Mouse (Mus musculus): ENCODE data around the gene Rnf213. TPM values are rescaled to one million over a fixed set of nuclear protein-coding genes. Genes with fewer than 3 reads are reported as not detected.

Gene Rnf213
- polyA plus RNA-seq, 1 experiment, result 52.5 TPM

DNA sequence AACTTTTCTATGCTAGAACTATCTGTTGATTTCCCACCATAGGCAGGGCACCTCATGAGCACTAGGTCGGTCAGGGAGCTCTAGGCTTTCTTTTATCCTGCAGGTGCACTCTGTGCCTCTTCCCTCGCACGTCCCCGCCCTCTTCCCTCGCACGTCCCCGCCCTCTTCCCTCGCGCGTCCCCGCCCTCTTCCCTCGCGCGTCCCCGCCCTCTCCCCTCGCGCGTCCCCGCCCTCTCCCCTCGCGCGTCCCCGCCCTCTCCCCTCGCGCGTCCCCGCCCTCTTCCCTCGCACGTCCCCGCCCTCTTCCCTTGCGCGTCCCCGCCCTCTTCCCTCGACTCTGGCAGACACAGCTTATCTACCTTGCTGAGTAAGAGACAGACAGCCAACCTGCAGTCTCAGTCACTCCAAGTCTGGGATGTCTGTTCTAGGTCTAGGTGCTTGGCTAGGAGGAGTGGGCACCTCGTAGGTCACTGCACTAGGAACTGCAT is 35.8 kb downstream of the Rnf213 start:
- peak; percentile 80 for DNase-seq
- Histone ChIP-seq H3K4me3 (ENCODE audit: control insufficient read depth, insufficient read depth, low read length) (no peak overlapping the region), H3K36me3 (ENCODE audit: control insufficient read depth, insufficient read depth, low read length) (peaks cover 11% of the 10 kb centered on the region), H3K4me1 (replicated peaks; ENCODE audit: control insufficient read depth, insufficient read depth, low read length) (peaks cover 16% of the 10 kb centered on the region), H3K27ac (ENCODE audit: control insufficient read depth, insufficient read depth, low read length) (peak overlapping the region; percentile 92), H3K27me3 (ENCODE audit: control insufficient read depth, insufficient read depth, low read length) (no peaks in the 10 kb centered on the region)
- 2% methylated on average over 32 of the region's 35 CpGs for WGBS
- no peak for TF ChIP-seq CTCF (IDR thresholded peaks at IDR 0.05; ENCODE audit: borderline replicate concordance, control insufficient read depth, extremely low read depth, insufficient read depth, low read length, poor library complexity)
- no peak for TF ChIP-seq POLR2A (IDR thresholded peaks at IDR 0.05; ENCODE audit: control insufficient read depth, extremely low read depth, insufficient read depth, low read length, poor library complexity)

DNA sequence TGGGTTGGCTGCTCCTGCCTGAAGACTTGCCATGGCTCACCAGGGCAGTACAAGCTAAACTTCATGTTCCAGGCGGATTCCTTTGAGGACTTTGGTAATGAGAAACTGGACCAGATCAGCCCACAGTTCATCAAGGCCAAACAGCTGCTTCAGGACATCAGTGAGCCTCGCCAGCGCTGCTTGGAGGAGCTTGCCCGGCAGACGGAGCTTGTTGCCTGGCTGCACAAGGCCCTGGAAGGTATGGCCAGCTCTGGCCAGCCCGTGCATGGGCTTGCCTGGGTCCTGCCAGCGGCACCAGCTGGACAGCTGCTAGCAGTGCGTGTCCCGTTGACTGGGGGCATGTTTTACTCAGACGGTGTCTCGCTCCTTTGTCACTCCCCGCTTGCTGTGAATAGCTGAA is 38.6 kb downstream of the Rnf213 start:
- Histone ChIP-seq H3K4me1 (replicated peaks; ENCODE audit: control insufficient read depth, insufficient read depth, low read length) (peaks cover 19% of the 10 kb centered on the region), H3K36me3 (ENCODE audit: control insufficient read depth, insufficient read depth, low read length) (peaks cover 25% of the 10 kb centered on the region), H3K4me3 (ENCODE audit: control insufficient read depth, insufficient read depth, low read length) (no peak overlapping the region), H3K27ac (ENCODE audit: control insufficient read depth, insufficient read depth, low read length) (no peak overlapping the region), H3K27me3 (ENCODE audit: control insufficient read depth, insufficient read depth, low read length) (no peaks in the 10 kb centered on the region)
- 95% methylated on average over 12 of the region's 12 CpGs for WGBS
- TF ChIP-seq CTCF (IDR thresholded peaks at IDR 0.05; ENCODE audit: borderline replicate concordance, control insufficient read depth, extremely low read depth, insufficient read depth, low read length, poor library complexity), result no peak
- DNase-seq, result no peak

DNA sequence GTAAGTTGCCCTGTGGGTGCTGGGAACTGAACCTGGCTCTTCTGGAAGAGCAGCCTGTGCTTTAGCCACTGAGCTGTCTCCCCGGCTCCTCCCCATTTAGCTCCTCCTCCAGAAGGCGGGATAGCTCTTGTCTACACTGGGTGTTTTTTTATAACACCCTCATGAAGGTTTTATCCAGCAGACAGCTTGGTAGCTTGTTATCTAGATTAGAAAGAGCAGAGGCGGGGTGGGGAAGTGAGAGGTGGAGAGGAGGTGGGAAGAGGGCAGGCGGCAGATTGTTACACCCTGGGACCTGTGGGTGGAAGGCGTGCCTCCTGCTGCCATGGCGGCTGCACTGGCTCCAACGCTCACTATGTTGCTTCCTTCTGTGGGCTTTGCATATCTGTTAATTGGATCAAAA is 39.8 kb downstream of the Rnf213 start:
- peaks cover 16% of the 10 kb centered on the region for H3K4me1 ChIP-seq (replicated peaks; ENCODE audit: control insufficient read depth, insufficient read depth, low read length)
- H3K36me3 ChIP-seq (ENCODE audit: control insufficient read depth, insufficient read depth, low read length), result peaks cover 37% of the 10 kb centered on the region
- DNase-seq, result no peak
- no peak overlapping the region for H3K27ac ChIP-seq (ENCODE audit: control insufficient read depth, insufficient read depth, low read length)
- TF ChIP-seq CTCF (IDR thresholded peaks at IDR 0.05; ENCODE audit: borderline replicate concordance, control insufficient read depth, extremely low read depth, insufficient read depth, low read length, poor library complexity) (no peak), POLR2A (IDR thresholded peaks at IDR 0.05; ENCODE audit: control insufficient read depth, extremely low read depth, insufficient read depth, low read length, poor library complexity) (no peak)
- no peaks in the 10 kb centered on the region for H3K27me3 ChIP-seq (ENCODE audit: control insufficient read depth, insufficient read depth, low read length)
- WGBS, result 94% methylated on average over 7 of the region's 7 CpGs
- no peak overlapping the region for H3K4me3 ChIP-seq (ENCODE audit: control insufficient read depth, insufficient read depth, low read length)

DNA sequence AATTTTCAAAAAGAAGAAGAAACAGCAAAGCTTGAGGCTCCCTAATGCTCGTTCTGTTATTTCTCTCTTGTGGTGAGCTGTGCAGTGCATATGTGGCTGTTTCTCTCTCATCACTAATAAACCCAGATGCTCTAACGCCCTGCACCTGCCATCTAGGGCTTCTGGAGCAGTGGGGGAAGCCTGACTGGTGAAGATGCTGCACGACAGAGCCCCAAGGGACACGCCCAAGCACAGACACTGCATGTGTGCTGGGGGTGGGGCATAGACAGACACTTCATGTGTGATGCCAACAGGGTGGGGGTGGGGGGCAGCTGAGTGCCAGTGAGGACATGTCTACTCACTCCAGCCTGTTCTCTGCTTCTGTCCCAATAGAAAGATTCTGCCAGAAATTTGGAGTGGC is 41.4 kb downstream of the Rnf213 start:
- 64% methylated on average over 4 of the region's 4 CpGs for WGBS
- Histone ChIP-seq H3K36me3 (ENCODE audit: control insufficient read depth, insufficient read depth, low read length) (peaks cover 40% of the 10 kb centered on the region), H3K27me3 (ENCODE audit: control insufficient read depth, insufficient read depth, low read length) (no peaks in the 10 kb centered on the region)

DNA sequence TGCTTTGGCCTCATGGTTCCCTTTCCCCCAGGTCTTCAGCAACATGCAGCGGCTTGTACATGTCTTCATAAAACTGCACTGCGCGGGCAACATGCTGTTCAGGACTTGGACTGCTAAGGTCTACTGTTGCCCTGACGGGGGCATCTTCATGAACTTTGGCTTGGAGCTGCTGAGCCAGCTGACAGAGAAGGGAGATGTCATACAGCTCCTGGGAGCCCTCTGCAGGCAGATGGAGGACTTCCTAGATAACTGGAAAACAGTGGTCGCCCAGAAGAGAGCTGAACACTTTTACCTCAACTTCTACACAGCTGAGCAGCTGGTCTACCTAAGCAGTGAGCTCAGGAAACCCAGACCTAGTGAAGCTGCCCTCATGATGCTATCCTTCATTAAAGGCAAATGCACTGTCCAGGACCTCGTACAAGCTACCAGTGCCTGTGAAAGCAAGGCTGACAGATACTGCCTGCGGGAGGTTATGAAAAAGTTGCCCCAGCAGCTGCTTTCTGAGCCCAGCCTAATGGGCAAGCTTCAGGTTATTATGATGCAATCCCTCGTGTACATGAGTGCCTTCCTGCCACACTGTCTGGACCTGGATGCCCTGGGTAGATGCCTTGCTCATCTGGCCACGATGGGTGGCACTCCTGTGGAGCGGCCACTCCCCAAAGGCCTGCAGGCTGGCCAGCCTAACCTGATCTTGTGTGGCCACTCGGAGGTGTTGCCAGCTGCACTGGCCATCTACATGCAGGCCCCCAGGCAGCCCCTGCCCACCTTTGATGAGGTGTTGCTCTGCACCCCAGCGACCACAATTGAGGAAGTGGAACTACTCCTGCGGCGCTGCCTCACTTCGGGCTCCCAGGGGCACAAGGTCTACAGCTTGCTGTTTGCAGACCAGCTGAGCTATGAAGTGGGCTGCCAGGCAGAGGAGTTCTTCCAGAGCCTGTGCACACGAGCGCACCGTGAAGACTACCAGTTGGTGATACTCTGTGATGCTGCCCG is 43.3 kb downstream of the Rnf213 start:
- no peak for TF ChIP-seq POLR2A (IDR thresholded peaks at IDR 0.05; ENCODE audit: control insufficient read depth, extremely low read depth, insufficient read depth, low read length, poor library complexity)
- no peak for TF ChIP-seq CTCF (IDR thresholded peaks at IDR 0.05; ENCODE audit: borderline replicate concordance, control insufficient read depth, extremely low read depth, insufficient read depth, low read length, poor library complexity)
- WGBS, result 43% methylated on average over 19 of the region's 19 CpGs
- H3K36me3 ChIP-seq (ENCODE audit: control insufficient read depth, insufficient read depth, low read length), result peaks cover 51% of the 10 kb centered on the region
- DNase-seq, result peak; percentile 69
- H3K4me1 ChIP-seq (replicated peaks; ENCODE audit: control insufficient read depth, insufficient read depth, low read length), result peaks cover 7% of the 10 kb centered on the region; the same call in 1 of the 2 replicates
- H3K27me3 ChIP-seq (ENCODE audit: control insufficient read depth, insufficient read depth, low read length), result no peaks in the 10 kb centered on the region
- no peak overlapping the region for H3K4me3 ChIP-seq (ENCODE audit: control insufficient read depth, insufficient read depth, low read length)
- no peak overlapping the region for H3K27ac ChIP-seq (ENCODE audit: control insufficient read depth, insufficient read depth, low read length)

More for the DNA sequence above, 41.4 kb downstream of the Rnf213 start:
- DNase-seq, result peak; percentile 32
- H3K27ac ChIP-seq (ENCODE audit: control insufficient read depth, insufficient read depth, low read length), result no peak overlapping the region
- no peak overlapping the region for H3K4me3 ChIP-seq (ENCODE audit: control insufficient read depth, insufficient read depth, low read length)
- peaks cover 7% of the 10 kb centered on the region; the same call in 1 of the 2 replicates for H3K4me1 ChIP-seq (replicated peaks; ENCODE audit: control insufficient read depth, insufficient read depth, low read length)
- TF ChIP-seq POLR2A (IDR thresholded peaks at IDR 0.05; ENCODE audit: control insufficient read depth, extremely low read depth, insufficient read depth, low read length, poor library complexity) (no peak), CTCF (IDR thresholded peaks at IDR 0.05; ENCODE audit: borderline replicate concordance, control insufficient read depth, extremely low read depth, insufficient read depth, low read length, poor library complexity) (no peak)

DNA sequence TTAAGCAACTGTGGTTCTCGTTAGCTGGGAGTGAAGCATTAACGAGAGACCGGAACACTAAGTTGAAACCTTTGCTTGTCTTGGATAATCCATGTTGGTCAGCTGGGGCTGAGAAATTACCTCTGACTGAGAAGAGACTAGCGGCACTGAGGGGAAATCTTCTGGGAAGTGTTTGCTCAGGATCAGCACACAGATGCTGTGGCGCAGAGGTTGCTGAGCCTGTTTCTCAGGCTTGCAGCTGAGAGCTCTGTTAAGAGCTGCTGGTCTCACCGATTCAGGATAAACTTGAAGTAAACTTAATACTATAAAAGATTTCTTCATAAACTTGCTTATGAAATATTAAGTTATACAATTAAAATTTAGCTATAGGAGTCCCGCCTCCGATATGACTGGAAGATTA is 45.9 kb downstream of the Rnf213 start:
- H3K36me3 ChIP-seq (ENCODE audit: control insufficient read depth, insufficient read depth, low read length), result peaks cover 63% of the 10 kb centered on the region
- H3K4me3 ChIP-seq (ENCODE audit: control insufficient read depth, insufficient read depth, low read length), result no peak overlapping the region
- H3K27me3 ChIP-seq (ENCODE audit: control insufficient read depth, insufficient read depth, low read length), result no peaks in the 10 kb centered on the region
- H3K27ac ChIP-seq (ENCODE audit: control insufficient read depth, insufficient read depth, low read length), result no peak overlapping the region
- peaks cover 7% of the 10 kb centered on the region; the same call in 1 of the 2 replicates for H3K4me1 ChIP-seq (replicated peaks; ENCODE audit: control insufficient read depth, insufficient read depth, low read length)
- DNase-seq, result no peak
- WGBS, result 97% methylated on average over 8 of the region's 8 CpGs
- no peak for TF ChIP-seq POLR2A (IDR thresholded peaks at IDR 0.05; ENCODE audit: control insufficient read depth, extremely low read depth, insufficient read depth, low read length, poor library complexity)
- no peak for TF ChIP-seq CTCF (IDR thresholded peaks at IDR 0.05; ENCODE audit: borderline replicate concordance, control insufficient read depth, extremely low read depth, insufficient read depth, low read length, poor library complexity)

All from thymus, adult 2 months (tissue).